Mouse (Mus musculus) neural tube, embryonic 13.5 days (tissue): ENCODE measurements around the gene Hist1h4j. TPM values are rescaled to one million over a fixed set of nuclear protein-coding genes. Genes with fewer than 3 reads are reported as not detected.
A peak's percentile ranks its signal among the peaks of the same experiment; 100 is the strongest.
"Not testable (repeated sequence)": the region's sequence is repeated elsewhere in the genome, so short reads cannot be mapped to it uniquely, and the experiment has no call there.

ENCODE experiments used
- ATAC-seq: fragments of 200-750 bp; cut with Nextera tagmentation; 2 replicates; pipeline ENCODE4 v1.8.0; 2017; ENCODE audit warnings: low read depth, mild to moderate bottlenecking, moderate TSS enrichment, moderate library complexity
- H3K27ac ChIP-seq: fragments of 300-500 bp; sonication (generic); replicated peaks from 2 replicates; pipeline ENCODE4 v1.5.1; 2015; ENCODE audit warnings: moderate library complexity, mild to moderate bottlenecking, inconsistent platforms
- H3K27me3 ChIP-seq: fragments of 300-500 bp; sonication (generic); 2 replicates; pipeline ENCODE4 v1.6.1; 2015; ENCODE audit warnings: mild to moderate bottlenecking, inconsistent platforms
- H3K36me3 ChIP-seq: fragments of 300-500 bp; sonication (generic); 2 replicates; pipeline ENCODE4 v1.6.1; 2015; ENCODE audit warnings: mild to moderate bottlenecking, inconsistent platforms
- H3K4me1 ChIP-seq: fragments of 300-500 bp; sonication (generic); replicated peaks from 2 replicates; pipeline ENCODE4 v1.6.1; 2015; ENCODE audit warnings: inconsistent platforms
- H3K4me2 ChIP-seq: fragments of 300-500 bp; sonication (generic); 2 replicates; pipeline ENCODE4 v1.6.1; 2015; ENCODE audit warnings: inconsistent platforms, mild to moderate bottlenecking, moderate library complexity
- H3K4me3 ChIP-seq: fragments of 300-500 bp; sonication (generic); 2 replicates; pipeline ENCODE4 v1.5.1; 2015; ENCODE audit warnings: mild to moderate bottlenecking, inconsistent platforms
- H3K9ac ChIP-seq: fragments of 300-500 bp; sonication (generic); 2 replicates; pipeline ENCODE4 v1.6.1; 2015; ENCODE audit warnings: moderate library complexity, mild to moderate bottlenecking, inconsistent platforms
- H3K9me3 ChIP-seq: fragments of 300-500 bp; sonication (generic); 2 replicates; pipeline ENCODE4 v1.6.1; 2016; ENCODE audit warnings: inconsistent platforms
- WGBS: fragments of 180-500 bp; shearing (Covaris S2); methylation state at CpG from one replicate; pipeline ENCODE4 v1.1.7; 2015; 5-methylcytosine and 5-hydroxymethylcytosine counted together
- polyA plus RNA-seq: library from polyadenylated mRNA; unstranded; fragments of >200 nt; fragmentation: Nextera tagmentation; extraction: Ambion mirVana; gene quantifications from 2 replicates; pipeline ENCODE4 v1.2.1, GENCODE M21; 2015

The Hist1h4j gene
- polyA plus RNA-seq = 1.0 and 1.7 TPM in 2 replicates

DNA sequence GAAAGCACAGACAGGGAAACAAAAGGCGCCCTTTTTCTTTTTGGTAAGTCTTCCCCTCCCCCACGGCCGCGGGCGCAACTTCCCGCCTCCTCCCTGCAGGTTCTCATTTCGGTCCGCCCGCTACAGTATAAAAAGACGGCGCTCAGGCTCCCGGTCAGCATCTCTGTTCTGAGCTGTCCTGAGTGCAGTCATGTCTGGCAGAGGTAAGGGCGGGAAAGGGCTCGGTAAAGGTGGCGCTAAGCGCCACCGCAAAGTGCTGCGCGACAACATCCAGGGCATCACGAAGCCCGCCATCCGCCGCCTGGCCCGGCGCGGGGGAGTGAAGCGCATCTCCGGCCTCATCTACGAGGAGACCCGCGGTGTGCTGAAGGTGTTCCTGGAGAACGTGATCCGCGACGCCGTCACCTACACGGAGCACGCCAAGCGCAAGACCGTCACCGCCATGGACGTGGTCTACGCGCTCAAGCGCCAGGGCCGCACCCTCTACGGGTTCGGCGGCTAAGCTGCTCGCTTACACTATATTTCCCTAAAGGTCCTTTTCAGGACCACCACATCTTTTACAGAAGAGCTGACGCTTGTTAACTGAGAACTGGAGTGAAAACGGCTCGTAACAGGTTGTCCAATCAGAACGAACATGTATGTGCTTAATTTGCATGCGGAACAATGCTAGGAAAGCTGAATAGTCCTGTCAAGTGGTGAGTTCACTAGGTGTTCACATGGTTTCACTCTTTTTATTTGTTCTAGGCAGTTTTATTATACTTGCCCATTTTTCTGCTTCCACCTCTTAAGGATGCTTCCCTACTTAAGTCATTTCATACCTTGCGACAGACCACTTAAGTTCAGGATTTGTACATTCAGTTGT, at the start of gene Hist1h4j:
TSS of gene Hist1h4j (plus strand) at position 159 of the 862 bp plus-strand sequence.
- peak within 1 kb of the TSS; percentile 65 for H3K4me2 ChIP-seq
- H3K4me3 ChIP-seq = peak within 1 kb of the TSS; percentile 54
- peak; percentile 91 for ATAC-seq
- not testable (repeated sequence) for H3K36me3 ChIP-seq, H3K9me3 ChIP-seq, H3K27me3 ChIP-seq
- peaks cover 36% of the 10 kb centered on the region for H3K4me1 ChIP-seq
- under 1% methylated on average over 51 of the region's 56 CpGs for WGBS
- H3K27ac ChIP-seq = peak within 1 kb of the TSS; percentile 98
- peak within 1 kb of the TSS; percentile 80 for H3K9ac ChIP-seq

DNA sequence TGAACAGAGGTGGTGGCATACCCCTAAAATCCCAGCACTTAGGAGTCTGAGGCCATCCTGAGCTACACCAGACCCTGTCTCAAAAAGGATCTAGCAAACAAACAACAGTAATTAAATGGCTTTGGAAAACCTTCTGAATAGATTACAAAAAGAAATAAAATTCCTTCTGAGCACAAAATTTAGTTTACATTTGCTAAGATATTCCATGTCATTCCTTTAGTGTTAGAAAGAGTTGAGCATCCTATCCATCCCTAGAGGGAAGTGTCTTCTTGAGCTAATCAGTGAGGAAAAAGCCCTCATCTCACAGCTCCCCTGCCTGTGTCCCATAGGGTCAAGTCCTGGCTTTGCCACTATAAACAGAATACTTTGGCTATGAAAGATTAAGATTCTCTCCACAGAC, 37.1 kb upstream of the Hist1h4j start, which contains the start of gene Olfr1359:
TSS of gene Olfr1359 (plus strand) at position 301 of the 400 bp plus-strand sequence.
- Histone ChIP-seq H3K4me2 (no peak within 1 kb of the TSS), H3K4me1 (no peaks in the 10 kb centered on the region), H3K36me3 (no peaks in the 10 kb centered on the region), H3K27me3 (no peaks in the 10 kb centered on the region), H3K27ac (no peak within 1 kb of the TSS), H3K4me3 (no peak within 1 kb of the TSS), H3K9ac (no peak within 1 kb of the TSS), H3K9me3 (no peaks in the 10 kb centered on the region)
- no peak for ATAC-seq

DNA sequence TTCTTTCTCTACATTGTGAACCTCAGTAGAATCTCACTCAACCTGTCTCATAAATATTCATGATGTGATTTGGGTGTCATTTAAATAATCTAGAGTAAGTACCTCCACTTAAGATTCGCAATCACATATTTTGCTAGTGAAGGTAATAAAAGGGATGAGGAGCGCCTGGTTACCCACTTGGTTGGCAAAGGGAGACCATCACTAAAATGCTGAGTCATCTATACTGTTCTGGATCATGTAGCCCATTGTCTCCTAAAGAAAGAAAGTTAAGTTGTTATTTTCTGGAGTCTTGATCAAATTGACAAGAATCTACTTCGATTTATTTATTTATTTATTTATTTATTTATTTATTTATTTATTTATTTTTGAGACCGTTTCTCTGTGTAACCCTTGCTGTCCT, 28.2 kb upstream of the Hist1h4j start:
- Histone ChIP-seq H3K4me1 (peaks cover 7% of the 10 kb centered on the region; the same call in 1 of the 2 replicates), H3K36me3 (no peaks in the 10 kb centered on the region), H3K27ac (no peak overlapping the region), H3K4me2 (no peak overlapping the region), H3K9ac (no peak overlapping the region), H3K4me3 (no peak overlapping the region), H3K27me3 (no peaks in the 10 kb centered on the region), H3K9me3 (no peaks in the 10 kb centered on the region)
- 75% methylated on average over 4 of the region's 4 CpGs for WGBS
- no peak for ATAC-seq

DNA sequence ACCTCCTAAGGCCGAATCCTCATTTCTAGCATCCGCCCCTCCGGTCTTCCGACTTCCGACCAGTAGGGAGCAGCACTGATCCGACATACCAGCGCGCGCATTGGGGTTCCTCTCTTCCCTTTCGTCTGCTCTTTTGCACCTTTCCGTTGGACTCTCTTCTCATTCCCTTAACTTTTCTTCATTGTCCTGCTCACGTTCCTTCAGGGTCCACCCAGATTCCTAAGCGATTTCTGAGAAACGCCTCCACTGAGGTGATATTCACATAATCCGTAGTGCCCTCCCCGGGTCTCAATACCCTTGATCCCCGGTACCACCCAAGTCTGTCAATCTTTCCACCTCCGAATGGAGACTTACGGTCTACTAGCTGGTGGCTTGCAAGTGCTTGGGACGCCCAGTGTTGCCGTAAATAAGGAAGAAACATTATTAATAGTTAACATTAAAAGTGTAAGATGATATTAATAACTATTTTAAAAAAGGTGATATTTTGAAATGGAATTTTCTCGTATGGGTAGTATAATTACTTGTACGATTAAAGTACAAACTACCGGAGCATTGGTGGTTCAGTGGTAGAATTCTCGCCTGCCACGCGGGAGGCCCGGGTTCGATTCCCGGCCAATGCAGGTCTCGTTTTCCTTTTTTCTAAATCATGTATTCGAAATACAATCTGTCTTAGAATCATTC, 24.7 kb upstream of the Hist1h4j start:
- WGBS = under 1% methylated on average over 32 of the region's 32 CpGs
- H3K27me3 ChIP-seq = no peaks in the 10 kb centered on the region
- peak overlapping the region; percentile 72 for H3K9ac ChIP-seq
- H3K4me1 ChIP-seq = peaks cover 13% of the 10 kb centered on the region
- no peaks in the 10 kb centered on the region for H3K9me3 ChIP-seq
- peak; percentile 86 for ATAC-seq
- H3K27ac ChIP-seq = peak overlapping the region; percentile 73
- H3K36me3 ChIP-seq = no peaks in the 10 kb centered on the region
- H3K4me2 ChIP-seq = peak overlapping the region; percentile 68
- peak overlapping the region; percentile 59 for H3K4me3 ChIP-seq

DNA sequence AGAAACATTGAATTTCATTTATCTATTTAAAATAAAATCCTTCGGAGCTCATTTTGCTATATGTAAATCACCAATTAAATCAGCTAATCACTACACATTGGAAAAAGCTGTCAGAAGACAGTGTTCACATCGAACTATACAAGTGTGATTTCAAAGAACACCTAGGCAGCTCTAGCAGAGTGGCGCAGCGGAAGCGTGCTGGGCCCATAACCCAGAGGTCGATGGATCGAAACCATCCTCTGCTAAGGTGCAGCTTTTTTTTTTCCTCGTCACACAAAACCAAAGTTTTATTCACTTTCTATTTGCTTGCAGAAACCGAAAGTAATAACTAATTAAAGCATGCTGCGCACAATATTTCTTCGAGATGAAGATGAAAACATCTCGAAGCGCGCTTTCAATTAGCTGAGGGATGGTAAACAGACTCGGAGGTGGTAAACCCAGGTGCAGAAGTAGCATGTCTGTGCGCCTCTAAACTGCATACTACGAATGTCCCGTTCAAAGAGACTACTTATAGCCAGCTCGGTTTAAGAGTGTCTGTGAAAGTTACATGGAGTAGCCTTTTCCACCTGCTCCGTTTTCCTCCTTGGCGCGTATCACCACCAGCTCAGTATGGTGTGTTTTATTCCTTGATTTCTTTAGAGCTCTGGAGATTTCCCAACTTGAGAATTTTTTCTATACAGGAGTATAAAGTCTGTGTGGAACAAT, 23.9 kb upstream of the Hist1h4j start:
- WGBS = 2% methylated on average over 22 of the region's 22 CpGs
- Histone ChIP-seq H3K9me3 (no peaks in the 10 kb centered on the region), H3K27ac (no peak overlapping the region), H3K9ac (peak overlapping the region; percentile 55), H3K4me3 (peak overlapping the region; percentile 59), H3K4me1 (peaks cover 18% of the 10 kb centered on the region), H3K36me3 (no peaks in the 10 kb centered on the region), H3K27me3 (no peaks in the 10 kb centered on the region), H3K4me2 (peak overlapping the region; percentile 68)
- peak; percentile 80 for ATAC-seq

DNA sequence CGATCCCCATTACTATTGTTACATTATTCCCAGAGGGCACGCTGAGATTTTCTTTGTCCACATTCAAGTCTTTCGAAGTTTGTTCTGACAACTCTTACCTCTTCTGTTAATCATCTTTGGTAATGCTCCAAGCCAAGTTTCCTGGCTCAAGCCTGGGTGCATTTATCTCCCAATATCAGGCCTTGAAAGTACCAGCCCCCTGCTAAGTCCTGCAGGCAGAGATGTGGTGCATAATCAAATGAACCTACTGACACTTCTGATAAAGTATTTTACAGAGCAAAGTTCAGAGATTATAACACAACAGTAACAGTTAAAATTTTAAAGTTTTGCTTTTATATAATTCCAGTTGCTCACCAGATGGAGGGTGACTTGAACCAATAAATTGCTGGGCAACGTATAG, 23.2 kb upstream of the Hist1h4j start:
- H3K27ac ChIP-seq = no peak overlapping the region
- no peaks in the 10 kb centered on the region for H3K36me3 ChIP-seq
- peak overlapping the region; percentile 68 for H3K4me2 ChIP-seq
- H3K4me1 ChIP-seq = peaks cover 18% of the 10 kb centered on the region
- H3K27me3 ChIP-seq = no peaks in the 10 kb centered on the region
- ATAC-seq = no peak
- H3K4me3 ChIP-seq = peak overlapping the region; percentile 59
- H3K9ac ChIP-seq = peak overlapping the region; percentile 55
- H3K9me3 ChIP-seq = no peaks in the 10 kb centered on the region
- 28% methylated on average over 4 of the region's 4 CpGs for WGBS

DNA sequence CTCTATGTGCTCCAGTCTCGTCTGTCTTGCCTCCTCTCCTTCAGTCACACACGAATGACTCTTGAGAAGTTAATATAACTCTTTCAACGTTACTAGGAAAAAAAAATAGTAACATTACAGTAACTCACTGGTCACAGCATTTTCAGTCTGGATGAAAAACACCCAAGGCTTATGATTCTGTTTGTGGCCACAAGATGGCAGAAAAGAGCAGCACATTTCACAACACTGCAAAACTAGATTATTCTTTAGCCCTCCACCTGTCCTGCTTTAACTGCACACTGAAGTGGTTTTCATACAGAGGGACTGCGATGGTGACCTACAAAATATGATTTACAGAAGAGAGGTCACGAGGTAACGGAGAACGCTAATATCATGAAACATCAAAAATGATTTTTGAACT, 20.1 kb upstream of the Hist1h4j start:
- H3K9me3 ChIP-seq = no peaks in the 10 kb centered on the region
- peak overlapping the region; percentile 67 for H3K4me2 ChIP-seq
- no peak for ATAC-seq
- H3K36me3 ChIP-seq = no peaks in the 10 kb centered on the region
- 1% methylated on average over 7 of the region's 7 CpGs for WGBS
- H3K27me3 ChIP-seq = no peaks in the 10 kb centered on the region
- H3K4me3 ChIP-seq = peak overlapping the region; percentile 42
- peaks cover 35% of the 10 kb centered on the region for H3K4me1 ChIP-seq
- peak overlapping the region; percentile 64 for H3K9ac ChIP-seq
- H3K27ac ChIP-seq = 0 out of 2 replicates have a peak overlapping the region, but pooled peaks have one; percentile 90

DNA sequence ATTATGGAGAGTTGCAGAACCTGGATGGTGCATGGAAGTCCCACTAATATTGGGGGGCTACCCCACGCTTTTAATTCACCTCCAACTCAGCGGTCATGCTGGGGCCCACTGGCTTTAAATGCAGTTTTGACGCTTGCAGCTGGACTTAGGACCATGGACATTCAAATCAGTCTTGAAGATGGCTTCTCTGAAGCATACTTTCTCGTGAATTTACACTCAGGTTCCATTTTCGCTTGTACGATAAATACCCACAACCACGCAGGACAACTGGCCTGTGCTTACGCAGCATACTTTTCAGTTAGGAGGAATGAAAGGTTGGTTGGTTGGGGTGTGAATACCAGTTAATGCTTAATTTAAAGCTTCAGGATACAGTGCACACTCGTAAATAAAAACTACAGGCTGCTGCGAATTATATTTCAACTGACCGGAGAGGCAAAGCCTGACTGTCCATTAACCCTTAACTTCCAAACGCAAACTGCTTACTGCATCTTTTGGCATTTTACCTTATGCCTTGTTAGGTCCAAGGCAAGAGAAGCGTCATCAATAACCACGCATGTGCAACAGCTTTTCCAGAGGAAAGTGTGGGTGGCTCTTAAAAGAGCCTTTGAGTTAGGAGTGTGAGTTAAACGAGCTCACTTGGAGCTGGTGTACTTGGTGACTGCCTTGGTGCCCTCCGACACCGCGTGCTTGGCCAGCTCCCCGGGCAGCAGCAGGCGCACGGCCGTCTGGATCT, 19.6 kb upstream of the Hist1h4j start:
- peak; percentile 8; the same call in 1 of the 2 replicates for ATAC-seq

DNA sequence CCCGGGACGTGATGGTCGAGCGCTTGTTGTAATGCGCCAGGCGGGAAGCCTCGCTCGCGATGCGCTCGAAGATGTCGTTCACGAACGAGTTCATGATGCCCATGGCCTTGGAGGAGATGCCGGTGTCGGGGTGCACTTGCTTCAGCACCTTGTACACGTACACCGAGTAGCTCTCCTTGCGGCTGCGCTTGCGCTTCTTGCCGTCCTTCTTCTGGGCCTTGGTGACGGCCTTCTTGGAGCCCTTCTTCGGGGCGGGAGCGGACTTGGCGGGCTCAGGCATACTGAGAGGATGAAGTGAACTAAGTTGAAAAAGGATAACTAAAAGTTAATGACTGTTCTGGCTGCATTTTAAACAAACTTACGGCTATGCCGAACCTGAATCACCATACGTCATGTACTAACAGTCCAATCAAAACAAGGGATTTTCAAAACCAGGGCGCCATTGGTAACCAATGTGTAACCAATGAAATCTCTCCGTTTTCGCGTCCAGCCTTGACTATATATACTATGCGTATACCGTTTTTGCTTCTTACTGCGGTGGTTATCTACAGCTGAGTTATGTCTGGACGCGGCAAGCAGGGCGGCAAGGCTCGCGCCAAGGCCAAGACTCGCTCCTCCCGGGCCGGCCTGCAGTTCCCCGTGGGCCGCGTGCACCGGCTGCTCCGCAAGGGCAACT, 18.9 kb upstream of the Hist1h4j start, which contains the start of the genes Hist1h2bl and Hist1h2ai:
TSS of gene Hist1h2bl (minus strand) at position 280 of the 676 bp plus-strand sequence.
TSS of gene Hist1h2ai (plus strand) at position 559 of the 676 bp plus-strand sequence.
- peak within 1 kb of the TSS; percentile 42 for H3K4me3 ChIP-seq
- H3K27me3 ChIP-seq, H3K9me3 ChIP-seq, H3K36me3 ChIP-seq: not testable (repeated sequence)
- H3K27ac ChIP-seq = peak within 1 kb of the TSS; percentile 90
- WGBS = 3% methylated on average over 37 of the region's 50 CpGs
- ATAC-seq = peak; percentile 94
- H3K4me1 ChIP-seq = peaks cover 44% of the 10 kb centered on the region
- H3K9ac ChIP-seq = peak within 1 kb of the TSS; percentile 72
- H3K4me2 ChIP-seq = peak within 1 kb of the TSS; percentile 67

More for the DNA sequence above, 19.6 kb upstream of the Hist1h4j start:
- Histone ChIP-seq H3K4me1 (peaks cover 39% of the 10 kb centered on the region), H3K27ac (peak overlapping the region; percentile 90), H3K9me3 (no peaks in the 10 kb centered on the region), H3K4me2 (peak overlapping the region; percentile 67), H3K9ac (peak overlapping the region; percentile 64), H3K27me3 (no peaks in the 10 kb centered on the region), H3K4me3 (peak overlapping the region; percentile 42), H3K36me3 (no peaks in the 10 kb centered on the region)
- WGBS = 2% methylated on average over 22 of the region's 22 CpGs

DNA sequence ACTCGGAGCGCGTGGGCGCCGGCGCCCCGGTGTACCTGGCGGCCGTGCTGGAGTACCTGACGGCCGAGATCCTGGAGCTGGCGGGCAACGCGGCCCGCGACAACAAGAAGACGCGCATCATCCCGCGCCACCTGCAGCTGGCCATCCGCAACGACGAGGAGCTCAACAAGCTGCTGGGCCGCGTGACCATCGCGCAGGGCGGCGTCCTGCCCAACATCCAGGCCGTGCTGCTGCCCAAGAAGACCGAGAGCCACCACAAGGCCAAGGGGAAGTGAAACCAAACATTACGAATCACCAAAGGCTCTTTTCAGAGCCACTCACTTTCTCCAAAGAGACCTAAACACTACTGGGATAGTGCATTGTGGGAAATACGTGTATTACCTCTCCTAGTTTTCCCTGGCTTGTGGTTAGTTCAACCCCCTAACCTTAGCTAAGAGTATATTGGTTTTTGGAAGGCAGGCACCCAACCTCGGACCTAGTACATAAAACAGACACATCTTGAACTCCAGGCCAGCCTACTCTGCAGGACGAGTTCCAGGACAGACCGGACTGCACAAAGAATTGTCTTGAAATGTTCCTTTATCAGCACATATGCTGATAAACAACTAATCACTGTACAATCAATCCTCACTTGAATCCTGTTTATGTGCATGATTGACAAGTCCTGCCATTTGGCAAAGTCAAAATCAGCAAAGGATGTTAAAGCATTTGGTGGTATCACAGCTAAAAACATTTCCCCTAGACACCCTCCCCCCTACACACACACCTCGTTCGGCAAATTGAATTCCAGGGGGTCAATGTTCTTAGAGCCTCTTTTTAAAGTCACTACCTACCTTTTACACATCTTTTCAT, 18.1 kb upstream of the Hist1h4j start:
- H3K27me3 ChIP-seq, H3K36me3 ChIP-seq, H3K9me3 ChIP-seq: not testable (repeated sequence)
- Histone ChIP-seq H3K4me2 (peak overlapping the region; percentile 67), H3K27ac (peak overlapping the region; percentile 90), H3K4me1 (peaks cover 40% of the 10 kb centered on the region), H3K9ac (peak overlapping the region; percentile 72), H3K4me3 (peak overlapping the region; percentile 42)
- peak; percentile 24; the same call in 1 of the 2 replicates for ATAC-seq
- 0% methylated on average over 9 of the region's 38 CpGs for WGBS
